Mouse (Mus musculus): ENCODE measurements around the gene Ptprg.

The Ptprg gene

GRCm38 (mm10) chr14:11553273-11553665 lies at the start of gene Ptprg:
TSS of gene Ptprg (plus strand) at chr14:11553532.
- DNase-seq, result peak; percentile 91

- DNase-seq, result no peak
Measured at GRCm38 (mm10) chr14:11503803-11504365, 49.4 kb upstream of the Ptprg start.

- no peak for DNase-seq
Measured at GRCm38 (mm10) chr14:11510173-11510572, 43.2 kb upstream of the Ptprg start.

GRCm38 (mm10) chr14:11519171-11519570 lies 34.2 kb upstream of the Ptprg start:
- no peak for DNase-seq

GRCm38 (mm10) chr14:11523052-11523451 lies 30.3 kb upstream of the Ptprg start:
- DNase-seq, result no peak

GRCm38 (mm10) chr14:11529591-11529990 lies 23.7 kb upstream of the Ptprg start:
- DNase-seq, result no peak

GRCm38 (mm10) chr14:11534456-11534855 lies 18.9 kb upstream of the Ptprg start:
- no peak for DNase-seq

- no peak for DNase-seq
Measured at GRCm38 (mm10) chr14:11536121-11536520, 17.2 kb upstream of the Ptprg start.

GRCm38 (mm10) chr14:11551892-11552291 lies 1.4 kb upstream of the Ptprg start:
- peak; percentile 31 for DNase-seq

GRCm38 (mm10) chr14:11552521-11553272 lies 635 bp upstream of the Ptprg start:
- no peak for DNase-seq

- DNase-seq, result no peak
Measured at GRCm38 (mm10) chr14:11553679-11554305, 460 bp downstream of the Ptprg start.

- DNase-seq, result peak; percentile 69
Measured at GRCm38 (mm10) chr14:11554306-11555041, 1.1 kb downstream of the Ptprg start.

GRCm38 (mm10) chr14:11555061-11555501 lies 1.7 kb downstream of the Ptprg start:
- peak; percentile 56 for DNase-seq

GRCm38 (mm10) chr14:11555521-11556355 lies 2.4 kb downstream of the Ptprg start:
- peak; percentile 65 for DNase-seq

- DNase-seq, result peak; percentile 82
Measured at GRCm38 (mm10) chr14:11556356-11557130, 3.2 kb downstream of the Ptprg start.

GRCm38 (mm10) chr14:11558496-11558895 lies 5.2 kb downstream of the Ptprg start:
- no peak for DNase-seq

- DNase-seq, result no peak
Measured at GRCm38 (mm10) chr14:11560641-11561232, 7.4 kb downstream of the Ptprg start.

- no peak for DNase-seq
Measured at GRCm38 (mm10) chr14:11561397-11561796, 8.1 kb downstream of the Ptprg start.

- DNase-seq, result no peak
Measured at GRCm38 (mm10) chr14:11562870-11563269, 9.5 kb downstream of the Ptprg start.

- DNase-seq, result no peak
Measured at GRCm38 (mm10) chr14:11563656-11564055, 10.3 kb downstream of the Ptprg start.

- DNase-seq, result no peak
Measured at GRCm38 (mm10) chr14:11564456-11564855, 11.1 kb downstream of the Ptprg start.
